Mouse (Mus musculus) stomach, postnatal 0 days (tissue): ENCODE measurements around the gene Cenpt.

Source experiments
- CTCF ChIP-seq: IDR thresholded peaks from 2 replicates; pipeline ENCODE4 v1.5.1; 2016; ENCODE audit warnings: antibody characterized with exemption, low read depth, mild to moderate bottlenecking, moderate library complexity
- EP300 ChIP-seq: optimal IDR thresholded peaks from 2 replicates; pipeline ENCODE3; 2016; ENCODE audit warnings: antibody characterized with exemption

DNA sequence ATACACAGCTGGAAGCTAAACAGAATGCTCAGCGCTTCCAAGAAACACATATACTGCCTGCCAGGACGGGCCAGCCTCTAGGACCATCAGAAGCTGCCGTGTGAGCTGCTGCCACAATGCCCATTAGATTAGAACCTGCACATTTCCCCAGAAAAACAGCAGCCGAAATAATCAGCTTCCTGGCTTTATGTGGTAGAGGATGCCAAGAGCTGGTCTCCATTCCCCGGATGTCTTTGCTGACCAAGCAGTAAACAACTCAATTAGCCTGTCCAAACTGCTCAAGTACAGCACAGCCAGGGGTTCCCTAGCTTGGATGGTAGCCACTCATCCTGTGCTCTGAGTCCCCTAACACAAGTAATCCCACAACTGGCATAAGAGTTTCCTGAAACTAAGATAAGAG, 45.3 kb downstream of the Cenpt start:
- TF ChIP-seq CTCF = no peak
- TF ChIP-seq EP300 = no peak
